Mouse (Mus musculus) kidney, postnatal 36 days (tissue): ENCODE data around the gene Map10.

Experiments used
- DNase-seq, 2 experiments: peaks; one replicate each; pipeline ENCODE4 v3.0.0; 2021 to 2022; ENCODE audit warnings: mixed read lengths in 2 of 2

Map10 gene

DNA sequence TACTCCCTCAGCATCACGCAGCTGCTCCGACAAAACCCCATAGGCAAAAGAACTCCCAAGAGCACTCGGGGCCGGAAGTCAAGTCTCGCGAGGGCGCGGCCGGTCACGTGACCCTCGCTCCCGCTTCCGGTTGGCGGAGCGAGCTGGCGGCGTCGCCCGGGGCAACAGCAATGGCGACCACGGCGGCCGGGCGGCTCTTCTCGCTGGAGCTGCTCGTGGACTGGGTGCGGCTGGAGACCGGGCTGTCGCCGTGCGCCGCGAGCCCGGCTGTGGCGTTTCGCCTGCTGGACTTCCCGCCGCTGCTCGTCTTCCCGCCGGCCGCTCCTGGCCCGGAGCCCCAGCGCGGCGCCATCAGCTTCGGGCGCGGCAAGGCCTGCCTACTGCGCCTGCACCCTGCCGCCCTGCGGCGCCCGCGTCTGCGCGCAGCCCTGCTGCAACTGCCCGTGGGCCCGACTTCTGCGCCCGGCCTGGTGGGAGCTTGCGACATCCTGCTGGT, at the start of gene Map10:
Gene Map10 (plus strand): TSS at position 119 of the 496 bp plus-strand sequence.
- peak; percentile 88 to 94 for DNase-seq

DNA sequence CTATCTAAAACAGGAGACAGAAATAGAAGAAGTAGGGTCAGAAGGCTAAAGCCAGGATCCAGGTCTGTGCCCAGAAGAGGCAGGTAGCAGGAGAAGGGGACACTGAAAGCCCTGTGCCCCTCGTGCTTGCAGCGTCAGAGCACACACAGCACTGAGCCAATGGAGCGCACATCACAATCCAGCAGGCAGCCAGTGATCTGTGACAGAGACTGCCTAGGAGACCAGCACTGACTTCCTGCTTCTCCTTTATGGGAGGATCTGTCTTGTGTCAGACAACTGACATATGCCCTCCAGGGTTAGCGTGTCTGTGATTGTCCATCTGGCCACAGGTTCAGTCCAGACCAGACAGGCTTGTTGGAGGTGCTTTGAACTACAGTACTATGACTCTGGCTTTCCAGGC, 49.3 kb upstream of the Map10 start:
- no peak for DNase-seq

DNA sequence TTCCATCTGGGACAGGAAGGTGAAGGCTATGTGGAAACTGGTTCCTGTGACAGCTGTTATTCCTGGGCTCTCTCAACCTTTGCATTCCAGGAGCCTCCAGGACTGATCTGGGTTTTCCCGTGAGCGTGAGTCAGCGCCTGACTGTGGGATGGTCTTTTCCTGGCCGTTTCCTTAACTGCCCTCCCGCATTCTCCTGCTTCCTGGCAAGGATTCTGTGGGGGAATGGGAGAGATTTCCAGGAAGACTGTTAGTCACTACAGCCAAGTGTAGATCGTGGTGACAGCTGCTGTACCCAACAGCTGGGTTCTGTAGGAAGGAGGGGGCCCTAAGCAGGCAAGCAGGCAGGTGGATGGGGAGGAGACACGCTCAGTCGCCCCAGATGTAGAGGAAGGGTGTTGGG, 45.3 kb upstream of the Map10 start:
- DNase-seq = no peak

GRCm38 (mm10) chr8:125626381-125626780, 43.2 kb upstream of the Map10 start:
- no peak for DNase-seq

GRCm38 (mm10) chr8:125628834-125629233, 40.8 kb upstream of the Map10 start:
- no peak for DNase-seq

GRCm38 (mm10) chr8:125638411-125639058, 31.1 kb upstream of the Map10 start:
- DNase-seq = no peak

- no peak for DNase-seq
Measured at GRCm38 (mm10) chr8:125639631-125640030, 30.0 kb upstream of the Map10 start.

DNA sequence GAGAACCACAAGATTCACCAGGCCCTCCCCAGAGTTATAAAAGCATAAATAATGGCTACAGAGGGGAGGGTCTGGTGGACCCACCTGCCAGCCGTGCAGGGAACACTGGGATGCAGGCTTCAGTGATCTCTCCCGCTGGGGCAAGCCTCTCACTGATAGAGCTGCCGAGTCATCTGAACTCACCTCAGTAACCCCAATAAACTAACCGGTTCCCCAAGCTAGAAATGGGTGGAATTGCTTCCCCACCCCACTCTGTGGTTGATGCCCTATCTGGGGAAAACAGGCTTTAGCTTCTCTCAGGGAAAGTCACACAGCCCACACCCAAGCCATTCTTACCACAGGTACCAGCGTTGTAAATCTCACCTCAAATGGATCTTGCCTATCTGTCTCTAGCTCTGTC, 28.9 kb upstream of the Map10 start:
- DNase-seq = no peak

GRCm38 (mm10) chr8:125641808-125642207, 27.8 kb upstream of the Map10 start:
- DNase-seq = peak in 1 of 2 experiments; percentile 42

DNA sequence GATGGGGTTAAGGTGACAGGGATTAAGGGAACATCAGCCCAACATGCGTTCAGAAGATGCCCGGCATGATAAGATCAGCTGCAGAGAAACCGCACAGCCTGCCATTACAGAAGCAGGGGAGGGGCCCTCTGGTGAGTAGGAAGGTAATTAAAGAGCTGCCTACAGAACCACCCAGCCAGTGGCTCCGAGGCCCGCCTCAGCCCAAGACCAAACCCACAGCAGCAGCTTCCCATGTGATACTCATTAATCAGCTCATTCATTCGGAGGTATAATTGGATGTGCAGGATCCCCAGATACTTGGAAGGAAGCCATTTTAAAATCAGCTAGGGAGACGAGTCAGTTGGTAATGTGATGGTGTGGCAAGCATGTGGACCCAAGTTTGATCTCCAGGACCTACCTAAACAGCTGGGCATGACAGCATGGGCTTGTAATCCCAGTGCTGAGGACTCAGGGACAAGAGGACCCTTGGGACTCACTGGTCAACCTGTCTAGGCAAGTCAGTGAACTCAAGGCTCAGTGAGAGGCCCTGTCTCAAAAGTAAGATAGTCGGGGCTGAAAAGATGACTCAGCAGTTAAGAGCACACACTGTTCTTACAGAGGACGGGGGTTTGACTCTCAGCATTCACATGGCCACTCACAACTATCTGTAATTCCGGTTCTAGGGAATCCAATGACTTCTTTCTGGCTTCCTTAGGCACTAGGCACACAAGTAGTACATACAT, 23.7 kb upstream of the Map10 start:
- no peak for DNase-seq

GRCm38 (mm10) chr8:125649447-125649846, 20.2 kb upstream of the Map10 start:
- DNase-seq = no peak

- no peak for DNase-seq
Measured at GRCm38 (mm10) chr8:125654821-125655220, 14.8 kb upstream of the Map10 start.

- no peak for DNase-seq
Measured at GRCm38 (mm10) chr8:125658508-125658907, 11.1 kb upstream of the Map10 start.

- no peak for DNase-seq
Measured at GRCm38 (mm10) chr8:125658926-125659325, 10.7 kb upstream of the Map10 start.

DNA sequence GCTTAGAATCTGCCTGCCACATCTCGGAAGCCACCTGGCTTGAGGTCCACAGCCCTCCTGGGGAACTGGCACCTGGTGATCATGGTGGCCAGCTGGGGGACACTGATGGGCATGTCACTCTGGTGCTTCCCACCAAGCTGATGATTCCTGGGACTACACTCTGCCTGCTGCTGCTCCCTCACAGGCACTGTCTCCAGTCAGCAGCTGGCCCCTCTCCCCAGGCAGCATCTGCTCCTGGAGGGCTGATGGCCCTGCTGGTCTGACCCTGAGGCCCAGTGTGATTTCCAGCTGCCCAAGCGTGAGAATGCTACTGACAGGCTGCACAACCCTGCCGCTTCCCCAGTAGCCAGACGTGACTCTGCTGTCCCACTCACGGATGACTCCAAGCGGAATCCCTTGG, 9.2 kb upstream of the Map10 start:
- no peak for DNase-seq

- DNase-seq = no peak
Measured at GRCm38 (mm10) chr8:125661958-125662668, 7.5 kb upstream of the Map10 start.

- no peak for DNase-seq
Measured at GRCm38 (mm10) chr8:125662669-125663048, 7.0 kb upstream of the Map10 start.

DNA sequence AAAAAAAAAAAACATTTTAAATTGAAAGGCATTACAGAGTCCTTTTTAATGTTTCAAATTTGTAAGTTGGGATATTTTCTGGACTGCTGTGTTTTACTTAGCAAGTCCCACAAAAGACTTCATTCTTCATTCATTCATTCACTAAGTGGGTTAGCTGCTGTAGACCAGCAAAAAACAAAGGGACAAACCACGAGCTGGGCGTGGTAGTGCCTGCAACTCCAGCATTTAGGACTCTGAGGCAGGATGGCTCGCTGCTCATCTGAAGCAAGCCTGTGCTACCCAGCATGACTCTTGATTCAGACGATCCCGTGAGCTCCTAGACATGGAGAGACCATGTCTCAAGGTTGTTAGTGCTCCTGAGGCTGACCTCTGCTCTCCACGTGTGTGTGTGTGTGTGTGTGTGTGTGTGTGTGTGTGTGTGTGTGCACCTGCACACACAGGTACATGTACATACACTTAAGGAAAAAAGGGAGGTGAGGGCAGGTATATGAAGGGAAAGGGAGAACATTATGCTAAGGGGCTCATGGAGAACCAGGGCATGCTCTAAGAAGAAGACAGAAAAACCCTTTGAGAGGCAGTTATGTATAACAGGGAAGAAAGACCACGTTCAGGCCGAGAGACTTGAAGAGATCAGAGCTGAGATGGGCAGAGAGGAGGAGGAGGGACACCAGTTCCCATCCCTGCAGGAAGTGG, 4.3 kb upstream of the Map10 start:
- no peak for DNase-seq

GRCm38 (mm10) chr8:125665876-125666186, 3.8 kb upstream of the Map10 start:
- no peak for DNase-seq

DNA sequence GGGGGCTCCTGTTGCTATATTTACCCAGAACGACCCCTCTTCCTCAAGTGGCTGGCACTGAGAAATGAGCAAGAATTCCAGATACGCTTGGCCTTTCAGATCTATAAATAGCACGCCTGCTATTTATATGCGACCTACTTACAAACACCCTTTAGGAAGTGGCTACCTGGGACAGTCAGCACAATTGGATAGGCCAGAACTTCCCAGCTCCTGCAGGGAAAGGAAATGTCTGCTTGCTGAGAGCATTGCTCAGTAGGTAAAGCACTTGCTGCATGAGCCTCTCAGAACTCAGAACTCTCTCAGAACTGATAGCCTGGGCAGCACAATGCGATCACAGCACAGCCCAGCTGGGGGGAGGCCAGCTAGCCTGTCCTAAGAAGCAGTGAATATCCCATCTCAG, 3.4 kb upstream of the Map10 start:
- DNase-seq = no peak

- DNase-seq = no peak
Measured at GRCm38 (mm10) chr8:125667248-125667647, 2.4 kb upstream of the Map10 start.

- DNase-seq = no peak
Measured at GRCm38 (mm10) chr8:125669159-125669699, 389 bp upstream of the Map10 start.

GRCm38 (mm10) chr8:125670420-125670819, 802 bp downstream of the Map10 start:
- DNase-seq = peak; percentile 49 to 51
